Mouse (Mus musculus) small intestine, adult 2 months (tissue): ENCODE results near the gene Cdkl5.

Experiments used
- CTCF ChIP-seq: fragments of 200-500 bp; IDR thresholded peaks from 2 replicates; pipeline ENCODE4 v1.5.1; 2012; ENCODE audit warnings: low read depth, mild to moderate bottlenecking, control low read depth, inconsistent platforms, low read length, moderate library complexity, mixed read lengths; ENCODE audit not compliant: insufficient replicate concordance, insufficient read length; ENCODE audit errors: extremely low read depth
- POLR2A ChIP-seq: fragments of 200-500 bp; IDR thresholded peaks from 2 replicates; pipeline ENCODE4 v1.6.1; 2012; ENCODE audit warnings: low read depth, mild to moderate bottlenecking, control low read depth, inconsistent platforms, low read length, moderate library complexity

DNA sequence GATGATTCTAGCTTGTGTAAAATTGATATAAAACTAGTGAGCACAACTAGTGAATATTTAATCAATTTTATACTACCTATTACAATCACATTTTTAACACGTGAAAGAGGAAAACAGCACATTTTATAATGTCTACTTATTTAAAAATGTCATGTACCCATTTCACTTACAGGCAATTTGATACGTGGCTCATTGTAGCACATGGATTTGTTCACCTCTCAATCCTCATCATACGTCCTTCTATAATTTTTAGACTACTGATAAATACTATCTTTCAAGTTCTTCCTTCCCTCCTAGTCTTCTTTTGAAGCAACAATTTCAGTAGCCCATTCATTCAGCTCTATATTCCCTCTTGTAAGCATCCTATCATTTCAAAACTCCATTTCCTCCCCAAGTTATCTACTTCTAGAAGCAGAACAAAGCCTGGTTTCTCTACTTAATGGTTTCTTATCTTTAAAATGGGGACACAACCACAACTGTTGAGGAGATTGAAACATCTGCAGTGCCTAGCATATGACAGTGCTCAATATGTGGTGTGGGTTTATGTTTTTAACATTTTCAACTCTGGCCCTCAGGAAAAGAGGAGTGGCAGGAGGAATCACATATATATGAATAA lies 75.4 kb downstream of the Cdkl5 start:
- TF ChIP-seq CTCF (no peak), POLR2A (no peak)
